Mouse (Mus musculus) liver, embryonic 15.5 days (tissue): ENCODE data around the gene Tnk1. TPM values are rescaled to one million over a fixed set of nuclear protein-coding genes. Genes with fewer than 3 reads are reported as not detected.

Source experiments
- ATAC-seq: fragments of 200-750 bp; cut with Nextera tagmentation; 2 replicates; pipeline ENCODE4 v1.8.0; 2017; ENCODE audit warnings: moderate number of reproducible peaks, mild to moderate bottlenecking, moderate library complexity; ENCODE audit not compliant: insufficient read depth
- H3K27ac ChIP-seq: fragments of 300-500 bp; sonication (generic); replicated peaks from 2 replicates; pipeline ENCODE4 v1.5.1; 2015; ENCODE audit warnings: mild to moderate bottlenecking, inconsistent platforms
- H3K27me3 ChIP-seq: fragments of 300-500 bp; sonication (generic); 2 replicates; pipeline ENCODE4 v1.6.1; 2015; ENCODE audit warnings: mild to moderate bottlenecking, inconsistent platforms
- H3K36me3 ChIP-seq: fragments of 300-500 bp; sonication (generic); replicated peaks from 2 replicates; pipeline ENCODE4 v1.6.1; 2015; ENCODE audit warnings: moderate library complexity, mild to moderate bottlenecking, inconsistent platforms
- H3K4me1 ChIP-seq: fragments of 300-500 bp; sonication (generic); replicated peaks from 2 replicates; pipeline ENCODE4 v1.6.1; 2015; ENCODE audit warnings: inconsistent platforms
- H3K4me2 ChIP-seq: fragments of 300-500 bp; sonication (generic); 2 replicates; pipeline ENCODE4 v1.6.1; 2015; ENCODE audit warnings: moderate library complexity, mild to moderate bottlenecking, inconsistent platforms
- H3K4me3 ChIP-seq: fragments of 300-500 bp; sonication (generic); replicated peaks from 2 replicates; pipeline ENCODE4 v1.5.1; 2015; ENCODE audit warnings: mild to moderate bottlenecking, inconsistent platforms
- H3K9ac ChIP-seq: fragments of 300-500 bp; sonication (generic); 2 replicates; pipeline ENCODE4 v1.6.1; 2015; ENCODE audit warnings: moderate library complexity, mild to moderate bottlenecking, inconsistent platforms
- H3K9me3 ChIP-seq: fragments of 300-500 bp; sonication (generic); replicated peaks from 2 replicates; pipeline ENCODE4 v1.6.1; 2016; ENCODE audit warnings: inconsistent platforms
- WGBS: fragments of 180-500 bp; shearing (Covaris S2); methylation state at CpG from one replicate; pipeline ENCODE4 v1.1.7; 2015; ENCODE audit warnings: mixed read lengths; ENCODE audit not compliant: insufficient replicate concordance; 5-methylcytosine and 5-hydroxymethylcytosine counted together
- polyA plus RNA-seq: library from polyadenylated mRNA; unstranded; fragments of >200 nt; fragmentation: Nextera tagmentation; extraction: Ambion mirVana; gene quantifications from 2 replicates; pipeline ENCODE4 v1.2.1, GENCODE M21; 2015

Tnk1 gene
- polyA plus RNA-seq, 1 experiment from 2014 or later = 0.60 TPM

DNA sequence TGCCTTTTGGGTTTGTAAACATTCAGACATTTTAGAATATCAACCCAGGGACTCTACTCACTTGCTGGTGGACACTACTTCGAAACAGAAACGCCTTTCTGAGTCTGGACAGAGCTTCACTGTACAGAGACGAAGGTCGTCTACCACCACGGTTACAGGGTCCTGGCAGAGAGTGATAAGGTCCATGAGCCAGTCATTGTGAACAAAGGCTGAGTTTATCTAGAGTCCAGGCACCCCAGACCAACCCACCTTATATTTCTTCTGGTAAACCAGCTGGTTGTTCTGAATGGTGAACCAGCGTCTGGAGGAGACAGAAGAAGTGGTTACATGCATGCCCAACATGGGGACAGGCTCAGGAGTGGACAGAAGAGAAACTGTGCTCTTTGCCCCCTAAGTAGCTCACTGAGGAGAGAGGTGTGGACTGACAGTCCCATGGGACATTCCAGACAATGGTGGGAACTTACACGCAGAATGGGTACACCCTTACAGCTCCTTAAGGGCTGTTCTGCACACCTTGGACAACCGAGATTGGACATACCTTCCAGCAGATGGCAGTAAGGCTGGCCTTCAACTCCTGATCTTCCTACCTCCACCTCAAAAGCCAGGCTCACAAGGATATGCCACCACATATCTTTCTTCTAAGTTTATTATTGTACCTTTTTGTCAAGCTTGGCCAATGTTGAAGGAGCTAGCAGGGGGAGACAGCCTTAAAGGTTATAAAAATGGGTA lies 28.5 kb upstream of the Tnk1 start:
- no peaks in the 10 kb centered on the region for H3K9me3 ChIP-seq

GRCm38 (mm10) chr11:69884663-69885062 lies 26.1 kb upstream of the Tnk1 start:
- H3K4me3 ChIP-seq = no peak overlapping the region
- 77% methylated on average over 8 of the region's 8 CpGs for WGBS
- ATAC-seq = no peak
- no peak overlapping the region for H3K4me2 ChIP-seq
- no peak overlapping the region for H3K9ac ChIP-seq
- H3K4me1 ChIP-seq = peaks cover 81% of the 10 kb centered on the region
- H3K27ac ChIP-seq = 0 out of 2 replicates have a peak overlapping the region, but pooled peaks have one; percentile 41
- no peaks in the 10 kb centered on the region for H3K9me3 ChIP-seq
- no peaks in the 10 kb centered on the region for H3K27me3 ChIP-seq
- 0 out of 2 replicates have a peak, but pooled peaks cover 7% of the 10 kb centered on the region for H3K36me3 ChIP-seq

More for the DNA sequence above, 28.5 kb upstream of the Tnk1 start:
- 0 out of 2 replicates have a peak, but pooled peaks cover 7% of the 10 kb centered on the region for H3K36me3 ChIP-seq
- peak overlapping the region; percentile 2 for H3K9ac ChIP-seq
- no peak overlapping the region for H3K4me3 ChIP-seq
- peak; percentile 84 for ATAC-seq
- H3K27me3 ChIP-seq = no peaks in the 10 kb centered on the region
- peaks cover 66% of the 10 kb centered on the region for H3K4me1 ChIP-seq
- peak overlapping the region; percentile 69 for H3K27ac ChIP-seq
- 18% methylated on average over 8 of the region's 8 CpGs for WGBS
- peak overlapping the region; percentile 48 for H3K4me2 ChIP-seq

DNA sequence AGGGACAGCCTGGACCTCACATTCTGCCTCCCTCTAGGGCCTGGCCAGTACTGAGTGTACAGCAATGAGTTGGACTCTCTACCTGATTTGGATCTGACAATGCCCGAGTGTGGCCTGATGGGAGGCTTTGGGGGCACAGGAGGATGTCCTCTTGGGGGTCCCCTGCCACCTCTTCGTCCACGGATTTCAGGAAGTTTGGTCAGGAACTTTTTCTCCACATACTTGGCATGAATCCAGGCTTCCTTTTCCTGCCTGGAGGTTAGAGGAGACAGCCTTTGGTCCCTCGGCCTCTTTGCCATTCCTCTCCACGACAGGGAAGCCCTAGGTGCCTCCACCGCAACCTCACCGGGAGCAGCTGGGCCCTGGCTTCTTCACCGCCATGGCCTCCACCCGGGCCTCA lies 25.7 kb upstream of the Tnk1 start:
- no peak overlapping the region for H3K4me3 ChIP-seq
- WGBS = 71% methylated on average over 9 of the region's 9 CpGs
- H3K4me2 ChIP-seq = no peak overlapping the region
- peaks cover 83% of the 10 kb centered on the region for H3K4me1 ChIP-seq
- no peak overlapping the region for H3K9ac ChIP-seq
- H3K27me3 ChIP-seq = no peaks in the 10 kb centered on the region
- ATAC-seq = no peak
- no peaks in the 10 kb centered on the region for H3K9me3 ChIP-seq
- no peak overlapping the region for H3K27ac ChIP-seq
- 0 out of 2 replicates have a peak, but pooled peaks cover 7% of the 10 kb centered on the region for H3K36me3 ChIP-seq

DNA sequence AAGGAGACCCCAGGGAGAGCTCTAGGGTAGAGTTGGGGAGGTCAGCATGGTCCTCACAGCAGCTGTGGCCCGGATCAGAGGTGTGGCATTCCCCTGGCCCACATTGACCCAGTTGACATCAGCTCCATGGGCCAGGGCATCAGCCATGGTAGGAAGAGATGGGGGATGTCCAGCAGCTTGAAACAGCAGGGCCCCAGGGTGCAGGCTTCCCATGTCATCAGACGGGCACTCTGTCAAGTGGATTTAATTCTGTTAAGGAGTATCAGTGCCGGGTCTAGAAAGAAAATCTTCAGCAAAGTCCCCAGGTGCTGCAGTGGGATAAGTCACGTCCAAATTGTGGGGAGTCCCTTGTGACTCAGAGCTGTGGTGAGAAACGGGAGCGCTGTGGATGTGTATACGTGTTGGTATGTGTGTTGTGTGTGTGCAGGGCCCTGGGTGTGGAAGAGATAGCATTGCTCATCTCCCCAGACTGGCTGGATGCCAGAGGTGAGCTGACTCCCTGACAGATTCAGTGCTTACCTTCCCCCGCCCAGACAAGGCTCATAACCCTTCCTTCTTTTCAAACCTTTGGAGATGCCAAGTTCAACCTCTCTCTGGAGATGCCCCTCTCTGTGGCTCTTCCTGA lies 25.1 kb upstream of the Tnk1 start:
- Histone ChIP-seq H3K4me1 (peaks cover 88% of the 10 kb centered on the region), H3K4me2 (no peak overlapping the region), H3K36me3 (0 out of 2 replicates have a peak, but pooled peaks cover 7% of the 10 kb centered on the region), H3K4me3 (no peak overlapping the region), H3K9me3 (no peaks in the 10 kb centered on the region), H3K27me3 (no peaks in the 10 kb centered on the region), H3K27ac (no peak overlapping the region), H3K9ac (no peak overlapping the region)
- no peak for ATAC-seq
- 69% methylated on average over 8 of the region's 8 CpGs for WGBS

- peaks cover 92% of the 10 kb centered on the region for H3K4me1 ChIP-seq
These were observed 24.5 kb upstream of the Tnk1 start for GRCm38 (mm10) chr11:69883066-69883465.

DNA sequence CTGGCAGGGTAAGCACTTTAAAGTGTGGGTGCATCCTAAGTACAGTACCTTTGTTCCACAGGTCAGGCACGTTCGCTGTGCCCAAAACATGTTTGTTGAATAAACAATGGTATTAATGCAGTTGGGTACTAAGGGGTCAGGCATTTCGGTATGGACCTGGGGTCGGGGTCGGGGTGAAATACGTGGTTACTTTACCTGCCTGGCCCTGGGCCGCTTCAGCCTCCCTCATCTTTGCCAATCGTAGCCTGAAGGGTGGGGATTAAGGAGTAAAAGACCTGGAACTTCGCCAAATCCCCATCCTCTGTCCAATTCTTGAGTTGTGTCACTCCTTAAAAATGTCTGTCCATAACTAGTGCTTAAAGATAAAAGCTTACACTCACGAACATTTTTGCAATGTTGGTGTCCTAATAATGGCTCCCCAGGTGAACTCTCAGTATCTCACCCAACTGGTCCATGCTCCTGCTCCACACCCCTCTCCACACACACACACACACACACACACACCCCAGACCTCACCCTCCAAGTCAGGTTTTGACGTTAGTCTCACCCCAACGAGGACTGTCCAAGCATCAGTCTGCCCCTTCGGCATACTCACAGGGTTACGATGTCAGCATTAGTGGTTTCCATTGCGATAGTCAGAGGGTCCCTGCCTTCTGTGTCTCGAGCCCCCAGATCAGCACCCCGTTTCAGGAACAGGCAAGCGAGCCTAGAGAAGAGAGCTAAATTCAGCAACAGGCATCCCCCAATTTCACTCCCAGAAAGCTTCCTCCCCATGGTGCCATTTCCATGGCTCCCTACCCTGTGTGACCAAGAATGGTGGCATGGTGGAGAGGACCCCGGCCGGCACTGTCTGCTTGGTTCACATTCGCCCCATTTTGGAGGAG lies 23.5 kb upstream of the Tnk1 start:
- H3K27ac ChIP-seq = peak overlapping the region; percentile 87
- peaks cover 92% of the 10 kb centered on the region for H3K4me1 ChIP-seq
- H3K9me3 ChIP-seq = no peaks in the 10 kb centered on the region
- H3K4me3 ChIP-seq = peak overlapping the region; percentile 64
- H3K4me2 ChIP-seq = peak overlapping the region; percentile 97
- H3K36me3 ChIP-seq = 0 out of 2 replicates have a peak, but pooled peaks cover 7% of the 10 kb centered on the region
- WGBS = 67% methylated on average over 21 of the region's 21 CpGs
- ATAC-seq = no peak
- 0 out of 2 replicates have a peak, but pooled peaks cover 2% of the 10 kb centered on the region for H3K27me3 ChIP-seq
- H3K9ac ChIP-seq = peak overlapping the region; percentile 64

More at GRCm38 (mm10) chr11:69883066-69883465, 24.5 kb upstream of the Tnk1 start:
- Histone ChIP-seq H3K27me3 (no peaks in the 10 kb centered on the region), H3K27ac (no peak overlapping the region), H3K9ac (no peak overlapping the region), H3K4me2 (no peak overlapping the region), H3K4me3 (no peak overlapping the region), H3K9me3 (no peaks in the 10 kb centered on the region), H3K36me3 (0 out of 2 replicates have a peak, but pooled peaks cover 7% of the 10 kb centered on the region)
- 67% methylated on average over 4 of the region's 4 CpGs for WGBS
- no peak for ATAC-seq

DNA sequence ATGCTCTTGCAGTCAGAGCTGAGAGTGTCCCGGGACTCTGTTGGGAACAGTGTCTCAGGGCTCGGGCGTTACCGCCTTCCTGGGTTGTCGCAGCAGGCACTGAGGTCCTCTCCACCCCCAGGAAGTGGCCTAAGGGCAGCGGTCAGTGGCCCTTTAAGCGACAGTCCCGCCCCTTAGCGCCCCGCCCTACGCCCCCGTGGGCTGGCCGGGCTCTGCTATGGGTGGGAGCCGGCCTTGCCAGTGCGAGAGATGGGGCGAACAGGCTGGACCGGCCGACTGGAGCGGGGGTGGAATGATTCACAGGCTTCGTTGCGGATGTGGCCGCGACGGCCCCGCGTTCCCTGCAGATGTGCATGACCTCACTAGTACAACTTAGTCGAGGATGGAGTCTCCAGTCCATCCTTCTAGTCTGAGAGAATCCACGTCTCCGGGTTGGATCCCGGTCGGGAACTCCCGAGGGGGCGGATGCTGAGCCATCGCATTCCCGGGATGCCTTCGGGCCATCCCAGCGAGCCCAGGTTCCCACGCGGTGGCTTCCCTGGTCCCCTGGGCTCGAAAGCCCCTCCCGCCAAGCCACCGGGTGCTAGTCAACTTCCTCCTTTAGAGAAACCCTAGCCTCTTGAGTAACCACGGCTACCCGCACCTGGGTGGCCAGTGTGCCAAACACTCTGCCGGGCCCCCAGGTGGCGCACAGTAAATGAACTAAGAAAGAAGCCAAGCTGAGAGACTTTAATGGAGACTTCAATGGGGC lies 22.5 kb upstream of the Tnk1 start, which contains the start of gene Kctd11:
Kctd11 (minus strand) TSS at position 554 of the 751 bp plus-strand sequence.
- peak within 1 kb of the TSS; percentile 64 for H3K4me3 ChIP-seq
- H3K9ac ChIP-seq = peak within 1 kb of the TSS; percentile 64
- WGBS = under 1% methylated on average over 46 of the region's 46 CpGs
- peak within 1 kb of the TSS; percentile 97 for H3K4me2 ChIP-seq
- H3K27ac ChIP-seq = peak within 1 kb of the TSS; percentile 87
- H3K36me3 ChIP-seq = 0 out of 2 replicates have a peak, but pooled peaks cover 7% of the 10 kb centered on the region
- 0 out of 2 replicates have a peak, but pooled peaks cover 3% of the 10 kb centered on the region for H3K27me3 ChIP-seq
- H3K9me3 ChIP-seq = no peaks in the 10 kb centered on the region
- peaks cover 92% of the 10 kb centered on the region for H3K4me1 ChIP-seq
- peak; percentile 76 for ATAC-seq

DNA sequence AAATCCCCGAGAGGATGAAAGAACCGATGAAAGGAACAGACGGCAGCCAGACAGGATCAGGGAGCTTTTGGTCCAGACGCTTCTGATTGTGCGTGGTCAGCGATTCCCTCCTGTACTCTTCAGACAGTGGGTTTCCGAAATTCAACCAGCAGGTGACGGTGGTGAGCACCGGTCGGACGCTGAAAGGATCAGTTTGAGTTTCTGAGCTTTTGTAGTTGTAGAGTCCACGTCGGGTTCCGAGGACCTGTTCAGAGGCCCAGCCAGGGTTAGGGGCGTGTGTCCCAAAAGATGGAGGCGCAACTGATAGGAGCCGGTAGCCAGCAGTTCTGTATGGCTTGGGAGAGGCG lies 21.9 kb upstream of the Tnk1 start:
- 0 out of 2 replicates have a peak, but pooled peaks cover 3% of the 10 kb centered on the region for H3K27me3 ChIP-seq
- H3K4me1 ChIP-seq = peaks cover 92% of the 10 kb centered on the region
- peak overlapping the region; percentile 97 for H3K4me2 ChIP-seq
- H3K4me3 ChIP-seq = peak overlapping the region; percentile 64
- peak overlapping the region; percentile 87 for H3K27ac ChIP-seq
- under 1% methylated on average over 18 of the region's 18 CpGs for WGBS
- 0 out of 2 replicates have a peak, but pooled peaks cover 7% of the 10 kb centered on the region for H3K36me3 ChIP-seq
- peak overlapping the region; percentile 64 for H3K9ac ChIP-seq
- ATAC-seq = peak; percentile 43
- no peaks in the 10 kb centered on the region for H3K9me3 ChIP-seq

GRCm38 (mm10) chr11:69879711-69880110 lies 21.2 kb upstream of the Tnk1 start:
- Histone ChIP-seq H3K9ac (no peak overlapping the region; the same call in 1 of the 2 replicates), H3K27ac (peak overlapping the region; percentile 79), H3K4me1 (peaks cover 90% of the 10 kb centered on the region), H3K36me3 (0 out of 2 replicates have a peak, but pooled peaks cover under 1% of the 10 kb centered on the region), H3K9me3 (no peaks in the 10 kb centered on the region), H3K4me2 (peak overlapping the region; percentile 97), H3K27me3 (0 out of 2 replicates have a peak, but pooled peaks cover 3% of the 10 kb centered on the region), H3K4me3 (peak overlapping the region; percentile 64)
- no peak for ATAC-seq
- WGBS = 76% methylated on average over 15 of the region's 15 CpGs

DNA sequence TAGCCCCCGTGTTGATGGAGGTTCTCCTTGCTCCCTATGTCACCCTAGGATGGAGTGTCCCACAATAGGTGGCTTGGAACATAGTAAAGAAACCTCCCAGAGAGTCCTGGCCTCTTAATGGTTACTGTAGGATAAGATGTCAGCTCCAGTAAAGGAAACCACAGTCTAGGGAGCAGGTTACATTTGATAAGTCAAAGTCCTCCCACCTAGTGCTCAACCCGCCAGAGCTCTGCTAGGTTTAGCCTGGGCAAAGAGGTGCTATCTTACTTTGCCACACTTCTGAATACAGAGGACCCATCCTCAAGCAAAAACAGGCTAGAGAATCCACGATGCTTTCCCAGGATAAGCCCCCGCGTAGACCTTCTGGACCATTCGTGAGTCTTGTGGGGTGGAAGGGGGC lies 20.4 kb upstream of the Tnk1 start:
- 0 out of 2 replicates have a peak, but pooled peaks cover 3% of the 10 kb centered on the region for H3K27me3 ChIP-seq
- H3K4me1 ChIP-seq = peaks cover 90% of the 10 kb centered on the region
- peak overlapping the region; percentile 97 for H3K4me2 ChIP-seq
- H3K4me3 ChIP-seq = 0 out of 2 replicates have a peak overlapping the region, but pooled peaks have one; percentile 64
- 28% methylated on average over 6 of the region's 6 CpGs for WGBS
- H3K36me3 ChIP-seq = no peaks in the 10 kb centered on the region
- H3K27ac ChIP-seq = peak overlapping the region; percentile 79
- no peak overlapping the region for H3K9ac ChIP-seq
- ATAC-seq = peak; percentile 56
- no peaks in the 10 kb centered on the region for H3K9me3 ChIP-seq
